14 mouse cellular contexts compared by ENCODE assay signal in genomic region chr2:149997657-149998056, GRCm38 (mm10).
DNase-seq lines count a peak whose midpoint lies in the region; ATAC-seq and TF ChIP-seq lines count a peak whose summit lies in the region.
"Had no signal": no experiment of that assay in that cellular context is flagged by ENCODE, and none has a peak within 500 bp of the region (broad histone marks: within the 10 kb centered on the region; RNA-seq: fewer than 3 reads in every experiment).

No protein-coding gene starts in this region.

- H3K9me3 ChIP-seq in hindbrain, postnatal 0 days (ENCODE audit: low read length) = no peaks in the 10 kb centered on the region
- H3K9me3 ChIP-seq in hindbrain, embryonic 12.5 days (replicated peaks) = no peaks in the 10 kb centered on the region
- no peaks in the 10 kb centered on the region for H3K9me3 ChIP-seq in midbrain, embryonic 16.5 days (replicated peaks; ENCODE audit: control insufficient read depth, low read length, poor library complexity, severe bottlenecking)
- H3K9me3 ChIP-seq in midbrain, embryonic 10.5 days (replicated peaks) = no peaks in the 10 kb centered on the region
- no peaks in the 10 kb centered on the region for H3K9me3 ChIP-seq in limb, embryonic 12.5 days
- H3K9me3 ChIP-seq: heart, embryonic 10.5 days had no signal

- WGBS in hindbrain, postnatal 0 days = 75% methylated on average over 2 of the region's 2 CpGs
- WGBS in hindbrain, embryonic 12.5 days = 100% methylated on average over 1 of the region's 2 CpGs
- WGBS in midbrain, embryonic 16.5 days = 77% methylated on average over 1 of the region's 2 CpGs
- 88% methylated on average over 1 of the region's 2 CpGs for WGBS in midbrain, embryonic 10.5 days
- 75% methylated on average over 1 of the region's 2 CpGs for WGBS in limb, embryonic 12.5 days

- peak overlapping the region; percentile 15; the same call in 1 of the 2 replicates for H3K27ac ChIP-seq in hindbrain, postnatal 0 days
- H3K27ac ChIP-seq in hindbrain, embryonic 12.5 days = no peak overlapping the region
- 0 out of 2 replicates have a peak overlapping the region, but pooled peaks have one; percentile 2 for H3K27ac ChIP-seq in midbrain, embryonic 16.5 days (ENCODE audit: low read length)
- no peak overlapping the region for H3K27ac ChIP-seq in midbrain, embryonic 10.5 days (replicated peaks)
- peak overlapping the region; percentile 89 for H3K27ac ChIP-seq in limb, embryonic 12.5 days
- H3K27ac ChIP-seq: heart, embryonic 10.5 days; liver, embryonic 14.5 days had no signal

- H3K9ac ChIP-seq in hindbrain, postnatal 0 days (replicated peaks; ENCODE audit: low read length) = no peak overlapping the region
- no peak overlapping the region for H3K9ac ChIP-seq in hindbrain, embryonic 12.5 days
- no peak overlapping the region for H3K9ac ChIP-seq in midbrain, embryonic 16.5 days (ENCODE audit: low read depth, low read length)
- no peak overlapping the region for H3K9ac ChIP-seq in limb, embryonic 12.5 days (replicated peaks)
- H3K9ac ChIP-seq: liver, embryonic 14.5 days had no signal

- H3K36me3 ChIP-seq in hindbrain, postnatal 0 days (ENCODE audit: insufficient read depth, low read length) = no peaks in the 10 kb centered on the region
- no peaks in the 10 kb centered on the region for H3K36me3 ChIP-seq in hindbrain, embryonic 12.5 days
- H3K36me3 ChIP-seq in midbrain, embryonic 16.5 days (ENCODE audit: control insufficient read depth, insufficient read depth, low read length) = no peaks in the 10 kb centered on the region
- no peaks in the 10 kb centered on the region for H3K36me3 ChIP-seq in midbrain, embryonic 10.5 days
- no peaks in the 10 kb centered on the region for H3K36me3 ChIP-seq in limb, embryonic 12.5 days
- H3K36me3 ChIP-seq: heart, embryonic 10.5 days had no signal

- H3K4me1 ChIP-seq in hindbrain, postnatal 0 days (ENCODE audit: insufficient read depth, low read length) = no peaks in the 10 kb centered on the region
- 0 out of 2 replicates have a peak, but pooled peaks cover 3% of the 10 kb centered on the region for H3K4me1 ChIP-seq in hindbrain, embryonic 12.5 days
- peaks cover 6% of the 10 kb centered on the region; the same call in 1 of the 2 replicates for H3K4me1 ChIP-seq in midbrain, embryonic 16.5 days (ENCODE audit: control insufficient read depth, insufficient read depth, low read length)
- H3K4me1 ChIP-seq in midbrain, embryonic 10.5 days = 0 out of 2 replicates have a peak, but pooled peaks cover 7% of the 10 kb centered on the region
- peaks cover 27% of the 10 kb centered on the region for H3K4me1 ChIP-seq in limb, embryonic 12.5 days (replicated peaks)
- H3K4me1 ChIP-seq: heart, embryonic 10.5 days had no signal

- ATAC-seq in hindbrain, postnatal 0 days = peak; percentile 25; the same call in 1 of the 2 replicates
- ATAC-seq in hindbrain, embryonic 12.5 days (ENCODE audit: low FRiP score) = no peak
- ATAC-seq in midbrain, embryonic 16.5 days = no peak
- ATAC-seq in limb, embryonic 12.5 days (ENCODE audit: insufficient number of reproducible peaks, insufficient read depth, low FRiP score, low TSS enrichment, low read depth) = peak; percentile 85

- H3K4me2 ChIP-seq in hindbrain, postnatal 0 days (ENCODE audit: low read depth, low read length) = no peak overlapping the region
- H3K4me2 ChIP-seq in hindbrain, embryonic 12.5 days (replicated peaks) = no peak overlapping the region
- H3K4me2 ChIP-seq in midbrain, embryonic 16.5 days (ENCODE audit: low read length) = no peak overlapping the region
- peak overlapping the region; percentile 15; the same call in 1 of the 2 replicates for H3K4me2 ChIP-seq in limb, embryonic 12.5 days

- no peak for TF ChIP-seq CTCF in hindbrain, postnatal 0 days (IDR thresholded peaks at IDR 0.05; ENCODE audit: low read depth)

- no peaks in the 10 kb centered on the region for H3K27me3 ChIP-seq in hindbrain, postnatal 0 days (ENCODE audit: insufficient read depth, low read length)
- no peaks in the 10 kb centered on the region for H3K27me3 ChIP-seq in hindbrain, embryonic 12.5 days
- H3K27me3 ChIP-seq in midbrain, embryonic 16.5 days (ENCODE audit: control insufficient read depth, insufficient read depth, low read depth, low read length) = no peaks in the 10 kb centered on the region
- H3K27me3 ChIP-seq in midbrain, embryonic 10.5 days (ENCODE audit: low read depth, poor library complexity, severe bottlenecking) = no peaks in the 10 kb centered on the region
- H3K27me3 ChIP-seq in limb, embryonic 12.5 days = no peaks in the 10 kb centered on the region

- no peak overlapping the region for H3K4me3 ChIP-seq in hindbrain, postnatal 0 days (ENCODE audit: low read length)
- no peak overlapping the region for H3K4me3 ChIP-seq in hindbrain, embryonic 12.5 days
- no peak overlapping the region for H3K4me3 ChIP-seq in midbrain, embryonic 16.5 days (ENCODE audit: low read depth, low read length)
- H3K4me3 ChIP-seq in midbrain, embryonic 10.5 days = no peak overlapping the region
- H3K4me3 ChIP-seq in limb, embryonic 12.5 days (replicated peaks) = no peak overlapping the region
- H3K4me3 ChIP-seq: heart, embryonic 10.5 days had no signal

- no peak for DNase-seq in hindbrain, postnatal 0 days (ENCODE audit: low spot score)
- no peak for DNase-seq in midbrain, embryonic 10.5 days (ENCODE audit: low spot score)
- DNase-seq in adrenal gland, postnatal 25 days = no peak
- DNase-seq in testis, postnatal 14 days (ENCODE audit: low spot score) = no peak
- DNase-seq: cerebellum, adult 11-12 months; gastrocnemius, postnatal 36 days; heart, postnatal 14 days; kidney, postnatal 10 days; layer of hippocampus, adult 9-11 months had no signal

Comparison
In these comparisons a context has a peak if more than half of its experiments do, and no peak if none do; other contexts are left out.
1. ATAC-seq: peak in hindbrain, postnatal 0 days (single experiment) and limb, embryonic 12.5 days (single experiment); none in hindbrain, embryonic 12.5 days (single experiment) and midbrain, embryonic 16.5 days (single experiment).
2. H3K27ac ChIP-seq: peak in hindbrain, postnatal 0 days (single experiment), midbrain, embryonic 16.5 days (single experiment) and limb, embryonic 12.5 days (single experiment); none in hindbrain, embryonic 12.5 days (single experiment) and midbrain, embryonic 10.5 days (single experiment).